Mouse (Mus musculus) forelimb bud, embryonic 11.5 days (tissue): ENCODE measurements at regions not wholly inside any gene's neighbourhood (a gene's known extent, or its start where the extent isn't known, plus 50 kb on each side); places are given as distances from the start of the nearest gene placed in this dataset.

ENCODE experiments used
- DNase-seq: peaks from one replicate; pipeline ENCODE4 v3.0.0-alpha.2; 2012; ENCODE audit warnings: low read depth, low spot score

GRCm38 (mm10) chr8:15840632-15841252 is 794.9 kb upstream of the BB014433 start:
- peak; percentile 43 for DNase-seq

GRCm38 (mm10) chr8:15832752-15833151 is 786.9 kb upstream of the BB014433 start:
- no peak for DNase-seq

- no peak for DNase-seq
Measured at GRCm38 (mm10) chr8:15821579-15822191, 775.8 kb upstream of the BB014433 start.

- DNase-seq: no peak
Measured at GRCm38 (mm10) chr8:15788421-15788820, 742.5 kb upstream of the BB014433 start.
